Mouse (Mus musculus) liver, embryonic 14 days (tissue): ENCODE results near the gene Gsta3. TPM values are rescaled to one million over a fixed set of nuclear protein-coding genes. Genes with fewer than 3 reads are reported as not detected.

Experiments
- polyA plus RNA-seq: library from polyadenylated mRNA; depleted of rRNA; stranded (reverse); fragments of >200 nt; gene quantifications from 2 replicates; pipeline ENCODE4 v1.2.3, GENCODE M21; 2012; rRNA removed

Gene Gsta3
- polyA plus RNA-seq, result 45.7 and 54.7 TPM in 2 replicates

DNA sequence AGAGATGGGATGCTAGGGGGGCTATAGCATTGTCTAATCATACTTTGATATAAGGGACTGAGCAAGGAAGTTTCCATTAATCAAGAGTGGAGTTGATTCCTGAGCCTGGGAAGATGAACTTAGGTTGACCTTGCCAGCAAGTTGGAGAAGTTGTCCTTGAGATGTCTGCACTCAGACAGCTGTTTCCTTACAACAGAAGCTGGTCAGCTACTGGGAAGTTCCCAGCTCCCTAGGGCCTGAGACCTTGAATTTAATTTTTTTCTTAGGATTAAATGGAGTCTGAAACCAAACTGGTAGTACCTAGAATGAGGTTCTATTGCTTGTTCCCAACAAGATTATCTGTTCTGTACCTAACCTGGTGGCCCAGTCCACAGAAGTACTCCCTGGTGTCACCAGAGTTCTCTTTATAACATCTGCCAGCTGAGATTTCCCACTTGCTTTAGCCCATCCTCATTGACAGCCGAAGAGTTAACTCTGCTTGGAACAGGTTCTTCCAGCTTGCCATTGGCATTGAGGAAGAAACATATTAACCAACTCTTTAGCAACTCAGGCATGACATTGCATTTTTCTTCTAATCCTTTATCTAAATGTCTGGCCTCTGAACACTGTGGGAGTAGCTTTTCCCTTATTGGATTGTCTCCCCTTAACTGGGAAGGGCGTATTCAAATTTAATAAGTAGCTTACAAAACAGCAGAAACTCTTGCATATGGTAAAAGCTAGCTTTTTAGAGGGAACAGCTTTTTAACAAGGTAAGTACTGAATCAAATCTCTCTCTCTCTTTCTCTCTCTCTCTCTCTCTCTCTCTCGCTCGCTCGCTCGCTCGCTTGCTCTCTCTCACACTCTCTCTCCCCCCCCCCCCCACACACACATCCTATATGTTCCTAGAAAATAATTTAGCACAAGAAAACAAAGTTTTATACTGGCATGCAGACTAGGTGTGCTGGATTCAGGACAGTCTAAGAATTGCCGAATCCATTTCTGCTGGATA lies at the start of gene Gsta3:
Gene Gsta3, plus strand, starts transcription at position 679 of the 988 bp plus-strand sequence.

DNA sequence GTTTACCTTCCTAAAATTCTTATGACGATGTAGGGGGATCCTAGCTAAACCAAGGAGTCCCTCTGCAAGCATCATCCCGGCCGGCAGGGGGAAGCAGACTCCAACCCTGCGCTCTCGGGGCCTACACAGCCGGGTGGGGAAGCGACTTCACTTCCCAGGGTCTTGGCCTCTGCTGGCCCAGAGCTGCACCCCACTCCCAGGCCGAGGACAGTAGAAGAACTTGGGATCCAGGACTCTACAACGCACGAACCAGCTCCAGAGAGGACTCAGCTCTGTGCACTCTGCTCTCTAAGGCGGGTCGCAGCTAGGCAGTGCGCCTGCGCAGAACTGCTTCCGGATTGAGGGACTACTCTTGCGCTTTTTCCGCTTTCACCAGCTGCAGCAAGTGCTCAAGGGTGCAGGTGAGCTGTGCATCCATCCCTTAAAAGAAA lies 21.9 kb upstream of the Gsta3 start, which contains the start of gene Tmem14a:
Gene Tmem14a, plus strand, starts transcription at position 87 of the 431 bp plus-strand sequence.

Other genes with a start within 250 kb of the Gsta3 start
- gene Tram2, start 161.4 kb upstream of the Gsta3 start, polyA plus RNA-seq, result 1.2 TPM in 2 replicates
- gene Tmem14a, start 22.0 kb upstream of the Gsta3 start, polyA plus RNA-seq, result 2.6 and 3.2 TPM in 2 replicates
- not detected in 2 replicates for gene Khdc1a, start 109.1 kb downstream of the Gsta3 start, polyA plus RNA-seq
- not detected in 2 replicates for gene Khdc1c, start 127.7 kb downstream of the Gsta3 start, polyA plus RNA-seq
- not detected in 2 replicates for gene Khdc1b, start 143.0 kb downstream of the Gsta3 start, polyA plus RNA-seq